Mouse (Mus musculus) c-Kit-positive CD71-positive TER-119-positive erythroid progenitor cells, embryonic 14.5 days (primary cell): Measurements from ENCODE around the gene Sprr2h.

Experiments
- DNase-seq: peaks from one replicate; pipeline ENCODE4 v3.0.0-alpha.2; 2013; ENCODE audit warnings: low spot score

Gene Sprr2h

DNA sequence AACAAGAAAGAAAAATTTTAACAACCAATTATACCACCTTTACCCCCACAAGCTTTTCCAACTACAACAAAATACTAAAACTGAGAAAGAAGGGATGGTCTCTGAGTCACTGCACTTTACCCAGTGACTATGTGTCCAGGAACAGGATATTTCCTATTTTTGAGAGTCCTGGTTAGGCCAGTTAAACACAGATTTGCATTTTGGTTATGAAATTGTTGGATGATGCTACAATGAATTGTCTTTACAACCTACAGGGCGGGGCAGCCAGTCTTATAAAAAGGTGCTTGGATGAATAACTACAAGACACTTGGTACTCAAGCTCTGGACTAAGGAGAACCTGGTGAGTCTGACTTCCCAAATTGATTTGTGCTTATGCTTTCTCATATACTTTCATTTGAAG, at the start of gene Sprr2h:
Gene Sprr2h (plus strand): TSS at position 301 of the 400 bp plus-strand sequence.
- no peak for DNase-seq

- no peak for DNase-seq
Measured at GRCm38 (mm10) chr3:92336278-92336677, 49.2 kb upstream of the Sprr2h start.

GRCm38 (mm10) chr3:92338840-92339239, 46.6 kb upstream of the Sprr2h start, which contains the start of gene Sprr2d:
TSS of gene Sprr2d (plus strand) at chr3:92339140.
- no peak for DNase-seq

GRCm38 (mm10) chr3:92351843-92352242, 33.6 kb upstream of the Sprr2h start, which contains the start of gene Sprr2e:
TSS of gene Sprr2e (plus strand) at chr3:92352143.
- DNase-seq, result no peak

DNA sequence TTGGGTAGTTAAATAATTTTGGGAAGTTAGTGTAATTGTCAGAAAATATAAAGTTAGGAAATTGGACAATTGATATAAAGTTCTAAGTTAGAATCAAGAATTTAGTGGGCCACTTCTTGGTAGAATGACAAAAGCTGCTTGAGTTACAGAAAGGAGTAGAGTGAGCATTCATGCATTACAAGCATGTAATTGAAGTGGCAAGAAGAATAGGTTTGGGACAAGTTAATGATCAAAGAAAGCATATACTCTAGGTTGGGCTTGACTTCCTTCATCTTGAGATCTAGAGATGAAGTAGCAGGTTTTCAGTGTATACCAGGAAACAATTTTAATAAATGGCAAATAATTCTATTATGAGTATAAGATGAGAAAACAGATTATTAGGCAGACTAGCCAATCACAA, 23.9 kb upstream of the Sprr2h start:
- DNase-seq, result no peak

- DNase-seq, result no peak
Measured at GRCm38 (mm10) chr3:92364887-92365286, 20.6 kb upstream of the Sprr2h start, which contains the start of gene Sprr2f. TSS of gene Sprr2f (plus strand) at chr3:92365187.

GRCm38 (mm10) chr3:92373613-92374012, 11.9 kb upstream of the Sprr2h start:
- no peak for DNase-seq

DNA sequence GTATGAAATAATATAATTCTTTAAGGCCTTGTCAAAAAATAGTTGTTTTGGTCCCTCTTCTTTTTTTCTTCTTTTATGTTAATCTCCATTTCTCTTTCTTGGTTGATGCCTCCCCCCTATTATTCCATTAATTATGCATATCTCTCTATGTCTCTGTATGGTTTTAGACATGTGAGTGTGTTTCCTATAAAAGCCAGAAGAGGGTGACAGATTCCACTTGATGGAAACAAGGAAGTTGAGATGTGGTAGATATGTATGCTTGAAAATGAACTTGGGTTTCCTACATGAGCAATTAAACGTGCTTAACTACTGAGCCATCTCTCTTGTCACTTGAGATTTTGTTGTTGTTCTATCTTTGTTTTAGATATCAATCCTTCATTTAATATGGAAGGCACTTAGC, 8.8 kb downstream of the Sprr2h start:
- DNase-seq, result no peak

- DNase-seq, result no peak
Measured at GRCm38 (mm10) chr3:92407691-92408090, 22.2 kb downstream of the Sprr2h start, which contains the start of gene Sprr2i. TSS of gene Sprr2i (plus strand) at chr3:92407991.

DNA sequence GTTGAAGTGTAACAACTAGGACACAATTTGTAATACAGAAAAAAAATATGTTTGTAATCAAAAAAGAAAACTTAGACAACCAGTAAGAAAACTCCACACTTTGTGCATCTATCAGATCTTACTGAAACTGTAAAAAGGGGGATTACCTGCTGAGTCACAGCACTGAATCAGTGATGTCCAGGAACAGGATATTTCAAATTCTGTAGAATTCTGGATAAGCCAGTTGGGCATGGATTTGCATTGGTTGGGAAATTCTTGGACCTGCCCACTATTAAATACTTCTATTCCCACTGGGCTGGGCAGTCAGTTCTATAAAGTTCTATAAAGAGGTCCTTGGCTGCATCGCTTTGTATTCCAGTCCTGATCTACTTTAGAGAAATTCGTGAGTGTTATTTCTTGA, 32.3 kb downstream of the Sprr2h start, which contains the start of gene Sprr2j-ps:
Gene Sprr2j-ps (plus strand): TSS at position 301 of the 400 bp plus-strand sequence.
- no peak for DNase-seq

DNA sequence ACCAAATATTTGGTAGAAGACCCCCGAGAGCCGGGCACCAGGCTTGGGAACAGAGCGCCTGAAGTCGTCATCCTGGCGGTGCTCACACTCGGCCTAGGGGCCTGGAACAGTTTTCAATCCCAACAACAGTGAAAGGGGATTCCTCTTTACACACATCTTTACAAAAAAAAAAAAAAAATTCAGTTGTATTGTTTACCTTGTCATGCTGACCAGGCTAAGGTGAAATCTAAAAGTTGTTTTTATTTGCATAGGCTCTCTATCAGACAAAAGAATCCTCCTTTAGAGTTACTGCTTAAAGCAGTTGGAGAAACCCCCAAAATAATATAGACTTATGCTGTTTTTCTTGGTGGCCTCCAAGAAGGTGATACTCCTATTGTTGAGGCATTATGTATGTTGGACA, 43.8 kb downstream of the Sprr2h start, which contains the start of gene Gm9774:
Gene Gm9774 (minus strand): TSS at position 101 of the 400 bp plus-strand sequence.
- no peak for DNase-seq

GRCm38 (mm10) chr3:92432282-92432681, 46.8 kb downstream of the Sprr2h start, which contains the start of gene Sprr2k:
TSS of gene Sprr2k (plus strand) at chr3:92432582.
- no peak for DNase-seq
